Mouse (Mus musculus): ENCODE data around the gene Fbxl2.

- TF ChIP-seq CTCF (conservative IDR thresholded peaks at IDR 0.05 in 1 of 2, IDR thresholded peaks at IDR 0.05 in 1 of 2; ENCODE audit: low read depth in 2 of 2, low read length in 2 of 2) = no peak
- no peak for TF ChIP-seq POLR2A (IDR thresholded peaks at IDR 0.05; ENCODE audit: low read depth, low read length)
- no peak for TF ChIP-seq USF2 (conservative IDR thresholded peaks at IDR 0.05; ENCODE audit: low read depth, low read length)
- TF ChIP-seq MXI1 (IDR thresholded peaks at IDR 0.05; ENCODE audit: low read depth, low read length) = peak; percentile 34; the same call in 1 of the 2 replicates
- TF ChIP-seq GABPA (IDR thresholded peaks at IDR 0.05; ENCODE audit: insufficient replicate concordance, low read depth, low read length) = no peak
- TF ChIP-seq JUN (IDR thresholded peaks at IDR 0.05; ENCODE audit: insufficient read depth, low read depth, low read length) = no peak
- no peak for TF ChIP-seq KAT2A (IDR thresholded peaks at IDR 0.05; ENCODE audit: insufficient replicate concordance, low read length)
- TF ChIP-seq ETS1 (conservative IDR thresholded peaks at IDR 0.05; ENCODE audit: low read depth, low read length) = no peak
- TF ChIP-seq MAX (IDR thresholded peaks at IDR 0.05; ENCODE audit: low read length) = no peak
- no peak for TF ChIP-seq RAD21 (IDR thresholded peaks at IDR 0.05; ENCODE audit: low read depth, low read length)
- no peak for TF ChIP-seq USF1 (IDR thresholded peaks at IDR 0.05; ENCODE audit: low read depth, low read length)
- no peak for TF ChIP-seq EP300 (IDR thresholded peaks at IDR 0.05; ENCODE audit: low read length)
- no peak for TF ChIP-seq ZNF384 (IDR thresholded peaks at IDR 0.05; ENCODE audit: low read depth, low read length)
These were observed 114.5 kb downstream of the Fbxl2 start for GRCm38 (mm10) chr9:113931375-113932099.
